Mouse (Mus musculus) stomach, embryonic 16.5 days (tissue): ENCODE data around the gene Tmbim4. TPM values are rescaled to one million over a fixed set of nuclear protein-coding genes. Genes with fewer than 3 reads are reported as not detected.
"Not testable (repeated sequence)": the region's sequence is repeated elsewhere in the genome, so short reads cannot be mapped to it uniquely, and the experiment has no call there.

Source experiments
- ATAC-seq: fragments of 200-750 bp; cut with Nextera tagmentation; 2 replicates; pipeline ENCODE4 v1.8.0; 2017; ENCODE audit warnings: moderate number of reproducible peaks, moderate TSS enrichment; ENCODE audit not compliant: insufficient read depth, low FRiP score
- H3K27ac ChIP-seq: fragments of 300-500 bp; sonication (generic); 2 replicates; pipeline ENCODE4 v1.5.1; 2014; ENCODE audit warnings: low read length
- H3K27me3 ChIP-seq: fragments of 300-500 bp; sonication (generic); 2 replicates; pipeline ENCODE4 v1.6.1; 2014; ENCODE audit warnings: low read length, control low read depth, mixed read lengths; ENCODE audit not compliant: control insufficient read depth, insufficient read depth
- H3K36me3 ChIP-seq: fragments of 300-500 bp; sonication (generic); 2 replicates; pipeline ENCODE4 v1.6.1; 2014; ENCODE audit warnings: low read length; ENCODE audit not compliant: control insufficient read depth, insufficient read depth
- H3K4me1 ChIP-seq: fragments of 300-500 bp; sonication (generic); 2 replicates; pipeline ENCODE4 v1.6.1; 2014; ENCODE audit warnings: low read length, control low read depth, mixed read lengths; ENCODE audit not compliant: control insufficient read depth, insufficient read depth
- H3K4me2 ChIP-seq: fragments of 300-500 bp; sonication (generic); 2 replicates; pipeline ENCODE4 v1.6.1; 2014; ENCODE audit warnings: low read depth, low read length, mixed read lengths
- H3K4me3 ChIP-seq: fragments of 300-500 bp; sonication (generic); replicated peaks from 2 replicates; pipeline ENCODE4 v1.5.1; 2014; ENCODE audit warnings: mild to moderate bottlenecking, low read length
- H3K9ac ChIP-seq: fragments of 300-500 bp; sonication (generic); 2 replicates; pipeline ENCODE4 v1.6.1; 2014; ENCODE audit warnings: low read length
- H3K9me3 ChIP-seq: fragments of 300-500 bp; sonication (generic); replicated peaks from 2 replicates; pipeline ENCODE4 v1.6.1; 2016; ENCODE audit warnings: low read length, control low read depth; ENCODE audit not compliant: control insufficient read depth
- WGBS: fragments of 180-500 bp; shearing (Covaris S2); extraction: QIAGEN DNeasy Blood & Tissue Kit; methylation state at CpG from one replicate; pipeline ENCODE4 v1.1.7; 2014; 5-methylcytosine and 5-hydroxymethylcytosine counted together
- polyA plus RNA-seq: library from polyadenylated mRNA; unstranded; fragments of >200 nt; fragmentation: Nextera tagmentation; extraction: Ambion mirVana; gene quantifications from 2 replicates; pipeline ENCODE4 v1.2.1, GENCODE M21; 2015

Tmbim4 gene
- polyA plus RNA-seq, 1 experiment from 2014 or later = 126 TPM

- WGBS = 84% methylated on average over 8 of the region's 8 CpGs
- H3K27me3 ChIP-seq = no peaks in the 10 kb centered on the region
- H3K36me3 ChIP-seq = no peaks in the 10 kb centered on the region
- H3K4me2 ChIP-seq = no peak overlapping the region
- H3K4me1 ChIP-seq = peaks cover 6% of the 10 kb centered on the region; the same call in 1 of the 2 replicates
- H3K4me3 ChIP-seq = no peak overlapping the region
- H3K9ac ChIP-seq = no peak overlapping the region
- no peak for ATAC-seq
- H3K27ac ChIP-seq = no peak overlapping the region
- no peaks in the 10 kb centered on the region for H3K9me3 ChIP-seq
Observed at GRCm38 (mm10) chr10:120208015-120208414, 6.6 kb downstream of the Tmbim4 start.

GRCm38 (mm10) chr10:120208575-120209538, 7.5 kb downstream of the Tmbim4 start:
- WGBS = 2% methylated on average over 53 of the region's 53 CpGs
- Histone ChIP-seq H3K27ac (peak overlapping the region; percentile 32), H3K4me3 (peak overlapping the region; percentile 86), H3K36me3 (no peaks in the 10 kb centered on the region), H3K9me3 (no peaks in the 10 kb centered on the region), H3K27me3 (no peaks in the 10 kb centered on the region), H3K4me2 (peak overlapping the region; percentile 57), H3K4me1 (peaks cover 6% of the 10 kb centered on the region; the same call in 1 of the 2 replicates), H3K9ac (peak overlapping the region; percentile 80)
- ATAC-seq = peak; percentile 86

- no peaks in the 10 kb centered on the region for H3K36me3 ChIP-seq
- WGBS = 53% methylated on average over 6 of the region's 6 CpGs
- peaks cover 6% of the 10 kb centered on the region; the same call in 1 of the 2 replicates for H3K4me1 ChIP-seq
- no peak overlapping the region; the same call in 1 of the 2 replicates for H3K9ac ChIP-seq
- no peak for ATAC-seq
- H3K4me2 ChIP-seq = peak overlapping the region; percentile 57
- no peaks in the 10 kb centered on the region for H3K27me3 ChIP-seq
- H3K27ac ChIP-seq = 0 out of 2 replicates have a peak overlapping the region, but pooled peaks have one; percentile 10
- no peaks in the 10 kb centered on the region for H3K9me3 ChIP-seq
- peak overlapping the region; percentile 86 for H3K4me3 ChIP-seq
Observed at GRCm38 (mm10) chr10:120209539-120209925, 8.1 kb downstream of the Tmbim4 start.

- H3K9ac ChIP-seq = no peak overlapping the region
- peaks cover 6% of the 10 kb centered on the region; the same call in 1 of the 2 replicates for H3K4me1 ChIP-seq
- H3K27me3 ChIP-seq = no peaks in the 10 kb centered on the region
- H3K4me3 ChIP-seq = peak overlapping the region; percentile 86
- no peak overlapping the region for H3K27ac ChIP-seq
- no peaks in the 10 kb centered on the region for H3K36me3 ChIP-seq
- WGBS = 71% methylated on average over 3 of the region's 3 CpGs
- no peak for ATAC-seq
- H3K4me2 ChIP-seq = peak overlapping the region; percentile 57
- H3K9me3 ChIP-seq = no peaks in the 10 kb centered on the region
Observed at GRCm38 (mm10) chr10:120210096-120210495, 8.7 kb downstream of the Tmbim4 start.

GRCm38 (mm10) chr10:120217099-120217498, 15.7 kb downstream of the Tmbim4 start:
- H3K4me1 ChIP-seq, H3K4me3 ChIP-seq, H3K27me3 ChIP-seq, H3K4me2 ChIP-seq, H3K9me3 ChIP-seq, H3K9ac ChIP-seq, H3K36me3 ChIP-seq, ATAC-seq, H3K27ac ChIP-seq: not testable (repeated sequence)
- 84% methylated on average over 1 of the region's 1 CpGs for WGBS

GRCm38 (mm10) chr10:120218996-120219395, 17.6 kb downstream of the Tmbim4 start:
- no peak overlapping the region for H3K9ac ChIP-seq
- H3K4me3 ChIP-seq = no peak overlapping the region
- no peak for ATAC-seq
- H3K27me3 ChIP-seq = no peaks in the 10 kb centered on the region
- H3K27ac ChIP-seq = no peak overlapping the region
- H3K9me3 ChIP-seq = no peaks in the 10 kb centered on the region
- no peak overlapping the region for H3K4me2 ChIP-seq
- no peaks in the 10 kb centered on the region for H3K36me3 ChIP-seq
- WGBS = 90% methylated on average over 10 of the region's 10 CpGs
- no peaks in the 10 kb centered on the region for H3K4me1 ChIP-seq

- Histone ChIP-seq H3K27ac (no peak overlapping the region), H3K27me3 (no peaks in the 10 kb centered on the region), H3K9me3 (no peaks in the 10 kb centered on the region), H3K4me2 (no peak overlapping the region), H3K4me1 (no peaks in the 10 kb centered on the region), H3K9ac (no peak overlapping the region), H3K36me3 (peaks cover 4% of the 10 kb centered on the region; the same call in 1 of the 2 replicates), H3K4me3 (no peak overlapping the region)
- 68% methylated on average over 14 of the region's 14 CpGs for WGBS
- no peak for ATAC-seq
Observed at GRCm38 (mm10) chr10:120219578-120220359, 18.4 kb downstream of the Tmbim4 start.

- H3K9ac ChIP-seq = no peak overlapping the region
- H3K4me3 ChIP-seq = no peak overlapping the region
- H3K4me1 ChIP-seq = no peaks in the 10 kb centered on the region
- H3K36me3 ChIP-seq = peaks cover 4% of the 10 kb centered on the region; the same call in 1 of the 2 replicates
- no peaks in the 10 kb centered on the region for H3K27me3 ChIP-seq
- no peaks in the 10 kb centered on the region for H3K9me3 ChIP-seq
- no peak for ATAC-seq
- H3K27ac ChIP-seq = no peak overlapping the region
- H3K4me2 ChIP-seq = no peak overlapping the region
- WGBS = 48% methylated on average over 7 of the region's 7 CpGs
Observed at GRCm38 (mm10) chr10:120220776-120221175, 19.4 kb downstream of the Tmbim4 start.
